ENCODE assay signal across 30 mouse cellular contexts in genomic region chr8:53847821-53848220, GRCm38 (mm10).
DNase-seq lines count a peak whose midpoint lies in the region; ATAC-seq lines count a peak whose summit lies in the region.
"Had no signal": no experiment of that assay in that cellular context is flagged by ENCODE, and none has a peak within 500 bp of the region (broad histone marks: within the 10 kb centered on the region; RNA-seq: fewer than 3 reads in every experiment).

No protein-coding gene starts in this region.

- no peak overlapping the region for H3K9ac ChIP-seq in midbrain, embryonic 11.5 days (ENCODE audit: low read length)
- H3K9ac ChIP-seq in midbrain, embryonic 15.5 days = no peak overlapping the region
- H3K9ac ChIP-seq: embryonic facial prominence, embryonic 13.5 days; forebrain, embryonic 12.5 days; forebrain, embryonic 15.5 days; heart, embryonic 13.5 days; hindbrain, embryonic 15.5 days; intestine, embryonic 15.5 days had no signal

- no peak for ATAC-seq in midbrain, embryonic 11.5 days (ENCODE audit: low FRiP score)
- no peak for ATAC-seq in midbrain, embryonic 15.5 days (replicated peaks)
- ATAC-seq: forebrain, embryonic 15.5 days; intestine, embryonic 15.5 days; Patski had no signal

- H3K27ac ChIP-seq in midbrain, embryonic 11.5 days (ENCODE audit: low read depth, low read length) = no peak overlapping the region
- no peak overlapping the region for H3K27ac ChIP-seq in midbrain, embryonic 15.5 days
- H3K27ac ChIP-seq: embryonic facial prominence, embryonic 10.5 days; embryonic facial prominence, embryonic 13.5 days; forebrain, embryonic 12.5 days; forebrain, embryonic 15.5 days; heart, adult 2 months; heart, embryonic 10.5 days; heart, embryonic 13.5 days; hindbrain, embryonic 15.5 days; intestine, embryonic 15.5 days had no signal

- no peak overlapping the region for H3K4me3 ChIP-seq in midbrain, embryonic 11.5 days (ENCODE audit: low read depth, low read length)
- H3K4me3 ChIP-seq in midbrain, embryonic 15.5 days = no peak overlapping the region
- H3K4me3 ChIP-seq: embryonic facial prominence, embryonic 10.5 days; embryonic facial prominence, embryonic 13.5 days; erythroblast, embryonic 14.5 days; forebrain, embryonic 12.5 days; forebrain, embryonic 15.5 days; heart, adult 2 months; heart, embryonic 10.5 days; heart, embryonic 13.5 days; hindbrain, embryonic 15.5 days; intestine, embryonic 15.5 days had no signal

- H3K4me2 ChIP-seq in midbrain, embryonic 11.5 days = no peak overlapping the region
- no peak overlapping the region for H3K4me2 ChIP-seq in midbrain, embryonic 15.5 days
- H3K4me2 ChIP-seq: embryonic facial prominence, embryonic 13.5 days; forebrain, embryonic 12.5 days; forebrain, embryonic 15.5 days; heart, embryonic 13.5 days; hindbrain, embryonic 15.5 days; intestine, embryonic 15.5 days had no signal

- DNase-seq in cerebellum, adult 9-10 months = peak; percentile 13
- DNase-seq in cerebellum, postnatal 36 days = no peak
- peak; percentile 31 to 60 for DNase-seq in cerebellum, postnatal 14 days
- no peak for DNase-seq in cerebellum, postnatal 4 days (ENCODE audit: low spot score in 2 of 2)
- peak; percentile 74 for DNase-seq in midbrain, embryonic 11.5 days (ENCODE audit: low spot score, missing footprints)
- no peak for DNase-seq in frontal cortex, adult 2 months (ENCODE audit: extremely low spot score in 1 of 2, low spot score in 1 of 2)
- DNase-seq: adrenal gland, postnatal 10 days; adrenal gland, postnatal 36 days; B cell, adult 2 months; cerebellum, adult 8-10 months; embryo, embryonic 11 days; gastrocnemius, postnatal 10 days; gastrocnemius, postnatal 36 days; heart, adult 2 months; heart, postnatal 14 days; heart, postnatal 4 days; kidney, adult 11 months had no signal

- no peaks in the 10 kb centered on the region for H3K4me1 ChIP-seq in midbrain, embryonic 11.5 days (ENCODE audit: control insufficient read depth, insufficient read depth, low read length)
- H3K4me1 ChIP-seq in midbrain, embryonic 15.5 days = no peaks in the 10 kb centered on the region
- H3K4me1 ChIP-seq: embryonic facial prominence, embryonic 13.5 days; forebrain, embryonic 12.5 days; forebrain, embryonic 15.5 days; heart, embryonic 10.5 days; heart, embryonic 13.5 days; hindbrain, embryonic 15.5 days; intestine, embryonic 15.5 days had no signal

- H3K36me3 ChIP-seq in midbrain, embryonic 11.5 days (ENCODE audit: control insufficient read depth, insufficient read depth, low read length) = no peaks in the 10 kb centered on the region
- no peaks in the 10 kb centered on the region for H3K36me3 ChIP-seq in midbrain, embryonic 15.5 days (replicated peaks)
- H3K36me3 ChIP-seq: embryonic facial prominence, embryonic 10.5 days; embryonic facial prominence, embryonic 13.5 days; forebrain, embryonic 12.5 days; forebrain, embryonic 15.5 days; G1E; heart, embryonic 10.5 days; heart, embryonic 13.5 days; hindbrain, embryonic 15.5 days; intestine, embryonic 15.5 days had no signal

- H3K27me3 ChIP-seq in midbrain, embryonic 11.5 days (ENCODE audit: control insufficient read depth, insufficient read depth, low read length) = no peaks in the 10 kb centered on the region
- no peaks in the 10 kb centered on the region for H3K27me3 ChIP-seq in midbrain, embryonic 15.5 days (replicated peaks)
- H3K27me3 ChIP-seq: CH12.LX; embryonic facial prominence, embryonic 13.5 days; forebrain, embryonic 12.5 days; forebrain, embryonic 15.5 days; heart, embryonic 13.5 days; hindbrain, embryonic 15.5 days; intestine, embryonic 15.5 days; Patski had no signal

- H3K9me3 ChIP-seq in midbrain, embryonic 11.5 days (ENCODE audit: control insufficient read depth, low read length) = no peaks in the 10 kb centered on the region
- H3K9me3 ChIP-seq in midbrain, embryonic 15.5 days = no peaks in the 10 kb centered on the region
- H3K9me3 ChIP-seq: embryonic facial prominence, embryonic 10.5 days; embryonic facial prominence, embryonic 13.5 days; forebrain, embryonic 12.5 days; forebrain, embryonic 15.5 days; G1E; heart, embryonic 10.5 days; heart, embryonic 13.5 days; hindbrain, embryonic 15.5 days; intestine, embryonic 15.5 days had no signal

Comparison
In these comparisons a context has a peak if more than half of its experiments do, and no peak if none do; other contexts are left out.
1. DNase-seq: peak in cerebellum, adult 9-10 months (single experiment), cerebellum, postnatal 14 days (2 of 2) and midbrain, embryonic 11.5 days (single experiment); none in cerebellum, postnatal 36 days (0 of 2), cerebellum, postnatal 4 days (0 of 2) and frontal cortex, adult 2 months (0 of 2).